Mouse (Mus musculus) forebrain, postnatal 0 days (tissue): ENCODE measurements around the gene Wipf2. TPM values are rescaled to one million over a fixed set of nuclear protein-coding genes. Genes with fewer than 3 reads are reported as not detected.

Experiments used
- ATAC-seq: fragments of 200-750 bp; cut with Nextera tagmentation; 2 replicates; pipeline ENCODE4 v1.8.0; 2017; ENCODE audit warnings: mild to moderate bottlenecking, moderate library complexity
- DNase-seq: peaks from one replicate; pipeline ENCODE4 v3.0.0-alpha.2; 2015
- H3K27ac ChIP-seq: fragments of 300-500 bp; sonication (generic); 2 replicates; pipeline ENCODE4 v1.5.1; 2014; ENCODE audit warnings: low read depth, mild to moderate bottlenecking, antibody characterized with exemption, low read length, moderate library complexity, mixed read lengths
- H3K27me3 ChIP-seq: fragments of 300-500 bp; sonication (generic); 2 replicates; pipeline ENCODE4 v1.6.1; 2014; ENCODE audit warnings: mild to moderate bottlenecking, low read length, mixed read lengths; ENCODE audit not compliant: insufficient read depth
- H3K36me3 ChIP-seq: fragments of 300-500 bp; sonication (generic); 2 replicates; pipeline ENCODE4 v1.6.1; 2014; ENCODE audit warnings: mild to moderate bottlenecking, moderate library complexity; ENCODE audit not compliant: insufficient read depth
- H3K4me1 ChIP-seq: fragments of 300-500 bp; sonication (generic); 2 replicates; pipeline ENCODE4 v1.6.1; 2014; ENCODE audit warnings: antibody characterized with exemption; ENCODE audit not compliant: insufficient read depth
- H3K4me2 ChIP-seq: fragments of 300-500 bp; sonication (generic); 2 replicates; pipeline ENCODE4 v1.6.1; 2014; ENCODE audit warnings: low read depth, mild to moderate bottlenecking, moderate library complexity
- H3K4me3 ChIP-seq: fragments of 300-500 bp; sonication (generic); 2 replicates; pipeline ENCODE4 v1.5.1; 2014; ENCODE audit warnings: low read depth, low read length, mixed read lengths
- H3K9ac ChIP-seq: fragments of 300-500 bp; sonication (generic); 2 replicates; pipeline ENCODE4 v1.6.1; 2014; ENCODE audit warnings: mild to moderate bottlenecking
- H3K9me3 ChIP-seq: fragments of 300-500 bp; sonication (generic); 2 replicates; pipeline ENCODE4 v1.6.1; 2016; ENCODE audit warnings: low read length
- CTCF ChIP-seq: sonication (generic); IDR thresholded peaks from 2 replicates; pipeline ENCODE4 v1.5.1; 2016; ENCODE audit warnings: antibody characterized with exemption, control low read depth, low read depth
- WGBS: fragments of 180-500 bp; shearing (Covaris S2); extraction: QIAGEN DNeasy Blood & Tissue Kit; methylation state at CpG from one replicate; pipeline ENCODE4 v1.1.7; 2014; 5-methylcytosine and 5-hydroxymethylcytosine counted together
- polyA plus RNA-seq: library from polyadenylated mRNA; unstranded; fragments of >200 nt; fragmentation: Nextera tagmentation; extraction: Ambion mirVana; gene quantifications from 2 replicates; pipeline ENCODE4 v1.2.1, GENCODE M21; 2015
- total RNA-seq: library from RNA; depleted of rRNA; stranded (reverse); fragments of >200 nt; gene quantifications from 2 replicates; pipeline ENCODE4 v1.2.3, GENCODE M21; 2014

The Wipf2 gene
- total and polyA plus RNA-seq, 2 experiments from 2014 or later: 3.0 to 8.2 TPM

GRCm38 (mm10) chr11:98839402-98839801 is 24.0 kb upstream of the Wipf2 start:
- H3K9me3 ChIP-seq: no peaks in the 10 kb centered on the region
- no peak overlapping the region for H3K9ac ChIP-seq
- 45% methylated on average over 6 of the region's 6 CpGs for WGBS
- no peaks in the 10 kb centered on the region for H3K27me3 ChIP-seq
- no peak for DNase-seq
- no peak overlapping the region for H3K27ac ChIP-seq
- H3K4me2 ChIP-seq: 0 out of 2 replicates have a peak overlapping the region, but pooled peaks have one; percentile 93
- H3K4me3 ChIP-seq: no peak overlapping the region
- no peaks in the 10 kb centered on the region; the same call in 1 of the 2 replicates for H3K36me3 ChIP-seq
- peaks cover 26% of the 10 kb centered on the region for H3K4me1 ChIP-seq
- ATAC-seq: no peak
- no peak for TF ChIP-seq CTCF

- no peaks in the 10 kb centered on the region; the same call in 1 of the 2 replicates for H3K36me3 ChIP-seq
- no peak overlapping the region for H3K4me3 ChIP-seq
- no peak for TF ChIP-seq CTCF
- no peak overlapping the region for H3K27ac ChIP-seq
- no peak for ATAC-seq
- no peaks in the 10 kb centered on the region for H3K9me3 ChIP-seq
- H3K27me3 ChIP-seq: no peaks in the 10 kb centered on the region
- H3K4me2 ChIP-seq: no peak overlapping the region
- DNase-seq: no peak
- peaks cover 22% of the 10 kb centered on the region for H3K4me1 ChIP-seq
- no peak overlapping the region for H3K9ac ChIP-seq
- 65% methylated on average over 10 of the region's 10 CpGs for WGBS
Observed at GRCm38 (mm10) chr11:98839897-98840296, 23.5 kb upstream of the Wipf2 start.

GRCm38 (mm10) chr11:98846016-98846415 is 17.4 kb upstream of the Wipf2 start:
- DNase-seq: no peak

GRCm38 (mm10) chr11:98846865-98847604 is 16.4 kb upstream of the Wipf2 start:
- DNase-seq (no peak), ATAC-seq (no peak)
- Histone ChIP-seq H3K9me3 (no peaks in the 10 kb centered on the region), H3K4me2 (no peak overlapping the region), H3K36me3 (peaks cover 15% of the 10 kb centered on the region; the same call in 1 of the 2 replicates), H3K4me1 (no peaks in the 10 kb centered on the region), H3K4me3 (no peak overlapping the region), H3K9ac (no peak overlapping the region), H3K27me3 (no peaks in the 10 kb centered on the region), H3K27ac (no peak overlapping the region)
- no peak for TF ChIP-seq CTCF
- WGBS: 71% methylated on average over 19 of the region's 19 CpGs

More at GRCm38 (mm10) chr11:98846016-98846415, 17.4 kb upstream of the Wipf2 start:
- Histone ChIP-seq H3K4me2 (no peak overlapping the region), H3K4me3 (no peak overlapping the region), H3K27ac (no peak overlapping the region), H3K9ac (no peak overlapping the region), H3K27me3 (no peaks in the 10 kb centered on the region), H3K36me3 (peaks cover 15% of the 10 kb centered on the region; the same call in 1 of the 2 replicates), H3K4me1 (no peaks in the 10 kb centered on the region), H3K9me3 (no peaks in the 10 kb centered on the region)
- 55% methylated on average over 13 of the region's 13 CpGs for WGBS
- peak; percentile 49 for TF ChIP-seq CTCF
- no peak for ATAC-seq

- no peak overlapping the region for H3K27ac ChIP-seq
- H3K4me2 ChIP-seq: no peak overlapping the region
- no peak overlapping the region for H3K4me3 ChIP-seq
- no peak for DNase-seq
- H3K9me3 ChIP-seq: no peaks in the 10 kb centered on the region
- WGBS: 10% methylated on average over 19 of the region's 19 CpGs
- H3K4me1 ChIP-seq: no peaks in the 10 kb centered on the region
- no peaks in the 10 kb centered on the region for H3K27me3 ChIP-seq
- no peak for TF ChIP-seq CTCF
- ATAC-seq: no peak
- no peak overlapping the region for H3K9ac ChIP-seq
- H3K36me3 ChIP-seq: peaks cover 15% of the 10 kb centered on the region; the same call in 1 of the 2 replicates
Observed at GRCm38 (mm10) chr11:98849196-98849894, 14.1 kb upstream of the Wipf2 start.

- H3K36me3 ChIP-seq: peaks cover 15% of the 10 kb centered on the region; the same call in 1 of the 2 replicates
- peak; percentile 73 for DNase-seq
- ATAC-seq: peak; percentile 70
- 57% methylated on average over 26 of the region's 26 CpGs for WGBS
- no peak for TF ChIP-seq CTCF
- 0 out of 2 replicates have a peak overlapping the region, but pooled peaks have one; percentile 10 for H3K9ac ChIP-seq
- H3K9me3 ChIP-seq: no peaks in the 10 kb centered on the region
- H3K4me3 ChIP-seq: peak overlapping the region; percentile 9; the same call in 1 of the 2 replicates
- no peaks in the 10 kb centered on the region for H3K27me3 ChIP-seq
- H3K27ac ChIP-seq: 0 out of 2 replicates have a peak overlapping the region, but pooled peaks have one; percentile 15
- no peaks in the 10 kb centered on the region for H3K4me1 ChIP-seq
- peak overlapping the region; percentile 28 for H3K4me2 ChIP-seq
Observed at GRCm38 (mm10) chr11:98850100-98851093, 13.0 kb upstream of the Wipf2 start.
